Mouse (Mus musculus): ENCODE measurements around the gene Gm10912.

- TF ChIP-seq CTCF (IDR thresholded peaks at IDR 0.05; ENCODE audit: extremely low read depth, insufficient read length, insufficient replicate concordance, low read depth, low read length) (no peak), POLR2A (IDR thresholded peaks at IDR 0.05; ENCODE audit: low read depth, low read length) (no peak)
Measured at GRCm38 (mm10) chr2:104059786-104060185, 5.8 kb upstream of the Gm10912 start.

Data from small intestine, adult 2 months (tissue).